Mouse (Mus musculus) CH12.LX (cell line): ENCODE results near the gene Exoc6b.

Source experiments
- BHLHE40 ChIP-seq: IDR thresholded peaks from 2 replicates; pipeline ENCODE4 v1.6.1; 2011; ENCODE audit warnings: mild to moderate bottlenecking, low read depth, low read length, improper control_type of control experiment
- CTCF ChIP-seq, 2 experiments: IDR thresholded peaks in 1 of 2; conservative IDR thresholded peaks in 1 of 2; 2 replicates each; pipeline ENCODE4 v1.5.1; 2011 to 2012; ENCODE audit warnings: low read depth in 2 of 2, low read length in 2 of 2, improper control_type of control experiment in 1 of 2, inconsistent platforms in 1 of 2, mild to moderate bottlenecking in 1 of 2, moderate library complexity in 1 of 2
- IRF4 ChIP-seq: IDR thresholded peaks from 2 replicates; pipeline ENCODE4 v1.6.1; 2014; ENCODE audit warnings: low read depth, mild to moderate bottlenecking, inconsistent platforms, low read length, improper control_type of control experiment
- KAT2A ChIP-seq: IDR thresholded peaks from 2 replicates; pipeline ENCODE4 v1.6.1; 2012; ENCODE audit warnings: low read length, improper control_type of control experiment, inconsistent platforms; ENCODE audit not compliant: insufficient replicate concordance
- MAFK ChIP-seq: IDR thresholded peaks from 2 replicates; pipeline ENCODE4 v1.6.1; 2011; ENCODE audit warnings: low read length, improper control_type of control experiment; ENCODE audit not compliant: insufficient replicate concordance
- MAX ChIP-seq: IDR thresholded peaks from 2 replicates; pipeline ENCODE4 v1.6.1; 2011; ENCODE audit warnings: low read length, improper control_type of control experiment
- MXI1 ChIP-seq: IDR thresholded peaks from 2 replicates; pipeline ENCODE4 v1.6.1; 2011; ENCODE audit warnings: mild to moderate bottlenecking, low read depth, low read length, improper control_type of control experiment
- MYC ChIP-seq: IDR thresholded peaks from 2 replicates; pipeline ENCODE4 v1.6.1; 2011; ENCODE audit warnings: low read depth, mild to moderate bottlenecking, improper control_type of control experiment, low read length
- POLR2A ChIP-seq: IDR thresholded peaks from 2 replicates; pipeline ENCODE4 v1.6.1; 2011; ENCODE audit warnings: low read depth, mild to moderate bottlenecking, improper control_type of control experiment, low read length
- SIN3A ChIP-seq: IDR thresholded peaks from 2 replicates; pipeline ENCODE4 v1.6.1; 2012; ENCODE audit warnings: low read length, improper control_type of control experiment, inconsistent platforms
- TBP ChIP-seq: conservative IDR thresholded peaks from 2 replicates; pipeline ENCODE4 v1.6.1; 2011; ENCODE audit warnings: low read depth, low read length, improper control_type of control experiment
- USF1 ChIP-seq: IDR thresholded peaks from 2 replicates; pipeline ENCODE4 v1.6.1; 2014; ENCODE audit warnings: low read depth, mild to moderate bottlenecking, inconsistent platforms, low read length, improper control_type of control experiment

GRCm38 (mm10) chr6:84775908-84776307 lies 293.4 kb downstream of the Exoc6b start:
- TF ChIP-seq IRF4 = no peak
- TF ChIP-seq CTCF (conservative IDR thresholded peaks at IDR 0.05 in 1 of 2, IDR thresholded peaks at IDR 0.05 in 1 of 2; ENCODE audit: low read depth in 2 of 2, low read length in 2 of 2) = no peak
- TF ChIP-seq POLR2A = no peak
- no peak for TF ChIP-seq BHLHE40
- no peak for TF ChIP-seq MXI1
- no peak for TF ChIP-seq TBP
- no peak for TF ChIP-seq USF1
- TF ChIP-seq MAFK = no peak
- TF ChIP-seq MAX = no peak
- TF ChIP-seq SIN3A = no peak
- no peak for TF ChIP-seq MYC
- no peak for TF ChIP-seq KAT2A
